Mouse (Mus musculus) testis, adult 2 months (tissue): ENCODE results near the gene Rps6kc1.

Source experiments
- CTCF ChIP-seq: fragments of 200-500 bp; IDR thresholded peaks from 2 replicates; pipeline ENCODE4 v1.5.1; 2012; ENCODE audit warnings: low read depth, mild to moderate bottlenecking, inconsistent platforms, low read length, moderate library complexity; ENCODE audit not compliant: control insufficient read depth, insufficient read depth, insufficient replicate concordance
- POLR2A ChIP-seq: fragments of 200-500 bp; IDR thresholded peaks from 2 replicates; pipeline ENCODE4 v1.6.1; 2012; ENCODE audit warnings: low read depth, mild to moderate bottlenecking, inconsistent platforms, low read length, moderate library complexity; ENCODE audit not compliant: control insufficient read depth

GRCm38 (mm10) chr1:190664767-190665489 lies 246.6 kb downstream of the Rps6kc1 start:
- no peak for TF ChIP-seq CTCF
- no peak for TF ChIP-seq POLR2A
